Mouse (Mus musculus) CH12.LX (cell line): ENCODE measurements around the gene Ankib1. TPM values are rescaled to one million over a fixed set of nuclear protein-coding genes. Genes with fewer than 3 reads are reported as not detected.

Experiments
- DNase-seq: peaks from one replicate; pipeline ENCODE4 v3.0.0-alpha.2; 2013; ENCODE audit errors: extremely low read depth
- H3K27ac ChIP-seq: 2 replicates; pipeline ENCODE4 v1.5.1; 2012; ENCODE audit warnings: low read depth, mild to moderate bottlenecking, control low read depth, moderate library complexity; ENCODE audit not compliant: insufficient read depth
- H3K27me3 ChIP-seq: replicated peaks from 2 replicates; pipeline ENCODE3; 2012; ENCODE audit warnings: inconsistent platforms
- H3K36me3 ChIP-seq, 2 experiments: replicated peaks in 1 of 2; 2 replicates each; pipeline versions ENCODE3 to v1.6.1; 2012; ENCODE audit warnings: inconsistent platforms in 1 of 2, low read length in 1 of 2, mild to moderate bottlenecking in 1 of 2, mixed read lengths in 1 of 2, moderate library complexity in 1 of 2; ENCODE audit not compliant: control insufficient read depth in 1 of 2, insufficient read depth in 1 of 2
- H3K4me1 ChIP-seq, 2 experiments: 2 replicates each; pipeline ENCODE4 v1.6.1; 2012; ENCODE audit warnings: inconsistent platforms in 1 of 2, moderate library complexity in 1 of 2; ENCODE audit not compliant: insufficient read depth in 2 of 2, control insufficient read depth in 1 of 2
- H3K4me2 ChIP-seq: 2 replicates; pipeline ENCODE4 v1.6.1; 2012; ENCODE audit warnings: low read depth, mild to moderate bottlenecking, control low read depth; ENCODE audit not compliant: poor library complexity, insufficient read depth, severe bottlenecking
- H3K4me3 ChIP-seq, 3 experiments: fragments of 150-350 bp in 1 of 3; sonication (generic) in 1 of 3; replicated peaks in 1 of 3; 2 replicates each; pipeline versions ENCODE3 to v1.5.1; 2011 to 2012; ENCODE audit warnings: low read depth in 2 of 3, low read length in 2 of 3, mild to moderate bottlenecking in 2 of 3, moderate library complexity in 2 of 3, control low read depth in 1 of 3, improper control_type of control experiment in 1 of 3, inconsistent platforms in 1 of 3, mixed read lengths in 1 of 3; ENCODE audit not compliant: poor library complexity in 1 of 3
- H3K79me2 ChIP-seq: replicated peaks from 2 replicates; pipeline ENCODE4 v1.6.1; 2012; ENCODE audit warnings: mild to moderate bottlenecking, moderate library complexity; ENCODE audit not compliant: control insufficient read depth, poor library complexity, insufficient read depth, severe bottlenecking; ENCODE audit errors: extremely low read depth
- H3K9ac ChIP-seq: 2 replicates; pipeline ENCODE4 v1.6.1; 2012; ENCODE audit warnings: low read depth, mild to moderate bottlenecking, control low read depth, moderate library complexity; ENCODE audit not compliant: insufficient read depth
- H3K9me3 ChIP-seq: replicated peaks from 2 replicates; pipeline ENCODE3; 2012; ENCODE audit warnings: low read length, inconsistent platforms, mixed read lengths
- BHLHE40 ChIP-seq: IDR thresholded peaks from 2 replicates; pipeline ENCODE4 v1.6.1; 2011; ENCODE audit warnings: mild to moderate bottlenecking, low read depth, low read length, improper control_type of control experiment
- CHD2 ChIP-seq: IDR thresholded peaks from 2 replicates; pipeline ENCODE4 v1.6.1; 2011; ENCODE audit warnings: low read length, improper control_type of control experiment
- CTCF ChIP-seq, 2 experiments: IDR thresholded peaks in 1 of 2; conservative IDR thresholded peaks in 1 of 2; 2 replicates each; pipeline ENCODE4 v1.5.1; 2011 to 2012; ENCODE audit warnings: low read depth in 2 of 2, low read length in 2 of 2, improper control_type of control experiment in 1 of 2, inconsistent platforms in 1 of 2, mild to moderate bottlenecking in 1 of 2, moderate library complexity in 1 of 2
- E2F4 ChIP-seq: IDR thresholded peaks from 2 replicates; pipeline ENCODE4 v1.6.1; 2011; ENCODE audit warnings: low read depth, low read length, improper control_type of control experiment; ENCODE audit not compliant: insufficient replicate concordance
- EP300 ChIP-seq: IDR thresholded peaks from 2 replicates; pipeline ENCODE4 v1.6.1; 2011; ENCODE audit warnings: low read length, improper control_type of control experiment
- ETS1 ChIP-seq: conservative IDR thresholded peaks from 2 replicates; pipeline ENCODE4 v1.6.1; 2012; ENCODE audit warnings: low read depth, mild to moderate bottlenecking, inconsistent platforms, low read length, improper control_type of control experiment, moderate library complexity
- GABPA ChIP-seq: IDR thresholded peaks from 2 replicates; pipeline ENCODE4 v1.6.1; 2012; ENCODE audit warnings: low read depth, low read length, improper control_type of control experiment, inconsistent platforms; ENCODE audit not compliant: insufficient replicate concordance
- IRF4 ChIP-seq: IDR thresholded peaks from 2 replicates; pipeline ENCODE4 v1.6.1; 2014; ENCODE audit warnings: low read depth, mild to moderate bottlenecking, inconsistent platforms, low read length, improper control_type of control experiment
- JUN ChIP-seq: IDR thresholded peaks from 2 replicates; pipeline ENCODE4 v1.6.1; 2011; ENCODE audit warnings: low read depth, mild to moderate bottlenecking, low read length, improper control_type of control experiment, moderate library complexity; ENCODE audit not compliant: insufficient read depth
- JUND ChIP-seq: conservative IDR thresholded peaks from 2 replicates; pipeline ENCODE4 v1.6.1; 2011; ENCODE audit warnings: low read depth, low read length, improper control_type of control experiment
- KAT2A ChIP-seq: IDR thresholded peaks from 2 replicates; pipeline ENCODE4 v1.6.1; 2012; ENCODE audit warnings: low read length, improper control_type of control experiment, inconsistent platforms; ENCODE audit not compliant: insufficient replicate concordance
- MAFK ChIP-seq: IDR thresholded peaks from 2 replicates; pipeline ENCODE4 v1.6.1; 2011; ENCODE audit warnings: low read length, improper control_type of control experiment; ENCODE audit not compliant: insufficient replicate concordance
- MAX ChIP-seq: IDR thresholded peaks from 2 replicates; pipeline ENCODE4 v1.6.1; 2011; ENCODE audit warnings: low read length, improper control_type of control experiment
- MAZ ChIP-seq: IDR thresholded peaks from 2 replicates; pipeline ENCODE4 v1.6.1; 2012; ENCODE audit warnings: low read depth, mild to moderate bottlenecking, inconsistent platforms, low read length, improper control_type of control experiment, moderate library complexity
- MEF2A ChIP-seq: IDR thresholded peaks from 2 replicates; pipeline ENCODE4 v1.6.1; 2014; ENCODE audit warnings: low read depth, mild to moderate bottlenecking, inconsistent platforms, low read length, improper control_type of control experiment, borderline replicate concordance
- MXI1 ChIP-seq: IDR thresholded peaks from 2 replicates; pipeline ENCODE4 v1.6.1; 2011; ENCODE audit warnings: mild to moderate bottlenecking, low read depth, low read length, improper control_type of control experiment
- MYC ChIP-seq: IDR thresholded peaks from 2 replicates; pipeline ENCODE4 v1.6.1; 2011; ENCODE audit warnings: low read depth, mild to moderate bottlenecking, improper control_type of control experiment, low read length
- NELFE ChIP-seq: IDR thresholded peaks from 2 replicates; pipeline ENCODE4 v1.6.1; 2011; ENCODE audit warnings: low read depth, low read length, improper control_type of control experiment
- NRF1 ChIP-seq: IDR thresholded peaks from 2 replicates; pipeline ENCODE4 v1.6.1; 2014; ENCODE audit warnings: low read depth, mild to moderate bottlenecking, inconsistent platforms, low read length, improper control_type of control experiment, moderate library complexity
- PAX5 ChIP-seq: IDR thresholded peaks from 2 replicates; pipeline ENCODE4 v1.6.1; 2012; ENCODE audit warnings: low read length, inconsistent platforms, mixed read lengths
- POLR2AphosphoS2 ChIP-seq: IDR thresholded peaks from 2 replicates; pipeline ENCODE4 v1.6.1; 2011; ENCODE audit warnings: low read depth, low read length, improper control_type of control experiment
- RAD21 ChIP-seq: IDR thresholded peaks from 2 replicates; pipeline ENCODE4 v1.6.1; 2011; ENCODE audit warnings: low read depth, mild to moderate bottlenecking, low read length, improper control_type of control experiment, moderate library complexity
- SIN3A ChIP-seq: IDR thresholded peaks from 2 replicates; pipeline ENCODE4 v1.6.1; 2012; ENCODE audit warnings: low read length, improper control_type of control experiment, inconsistent platforms
- SMC3 ChIP-seq: IDR thresholded peaks from 2 replicates; pipeline ENCODE4 v1.6.1; 2011; ENCODE audit warnings: low read depth, low read length, improper control_type of control experiment
- TBP ChIP-seq: conservative IDR thresholded peaks from 2 replicates; pipeline ENCODE4 v1.6.1; 2011; ENCODE audit warnings: low read depth, low read length, improper control_type of control experiment
- TCF12 ChIP-seq: IDR thresholded peaks from 2 replicates; pipeline ENCODE4 v1.6.1; 2014; ENCODE audit warnings: low read depth, mild to moderate bottlenecking, inconsistent platforms, low read length, improper control_type of control experiment
- UBTF ChIP-seq: IDR thresholded peaks from 2 replicates; pipeline ENCODE4 v1.6.1; 2012; ENCODE audit warnings: low read depth, mild to moderate bottlenecking, inconsistent platforms, low read length, improper control_type of control experiment, moderate library complexity
- USF1 ChIP-seq: IDR thresholded peaks from 2 replicates; pipeline ENCODE4 v1.6.1; 2014; ENCODE audit warnings: low read depth, mild to moderate bottlenecking, inconsistent platforms, low read length, improper control_type of control experiment
- USF2 ChIP-seq: conservative IDR thresholded peaks from 2 replicates; pipeline ENCODE4 v1.6.1; 2011; ENCODE audit warnings: low read depth, low read length, improper control_type of control experiment
- dilution Hi-C: fragments of 300-500 bp; cut with MboI; formaldehyde crosslinking; loops from 2 replicates; pipeline ENCODE4 v1.14.3; 2020; ENCODE audit warnings: low sequenced_read_pairs; ENCODE audit not compliant: extremely low pct_unique_long_range_greater_than_20kb, extremely low pct_ligation_motif_present
- in situ Hi-C: fragments of 300-500 bp; cut with MboI; formaldehyde crosslinking; loops from 3 replicates; pipeline ENCODE4 v1.14.3; 2019; ENCODE audit warnings: low sequenced_read_pairs, low pct_ligation_motif_present, low pct_unique_long_range_greater_than_20kb, mixed read lengths
- polyA plus RNA-seq: library from polyadenylated mRNA; unstranded; fragments of >175 nt; gene quantifications from 2 replicates; pipeline ENCODE4 v1.2.1, GENCODE M21; 2012; ENCODE audit warnings: low read depth; ENCODE audit not compliant: insufficient read length
- total RNA-seq, 2 experiments: library from RNA; depleted of rRNA; stranded (reverse); fragments of 300-350 nt in 1 of 2; fragments of >200 nt in 1 of 2; gene quantifications; 2 replicates each; pipeline ENCODE4 v1.2.3; 2012 to 2014

Ankib1 gene
- total and polyA plus RNA-seq, 3 experiments, result 13.7 to 19.3 (median 16.6) TPM

DNA sequence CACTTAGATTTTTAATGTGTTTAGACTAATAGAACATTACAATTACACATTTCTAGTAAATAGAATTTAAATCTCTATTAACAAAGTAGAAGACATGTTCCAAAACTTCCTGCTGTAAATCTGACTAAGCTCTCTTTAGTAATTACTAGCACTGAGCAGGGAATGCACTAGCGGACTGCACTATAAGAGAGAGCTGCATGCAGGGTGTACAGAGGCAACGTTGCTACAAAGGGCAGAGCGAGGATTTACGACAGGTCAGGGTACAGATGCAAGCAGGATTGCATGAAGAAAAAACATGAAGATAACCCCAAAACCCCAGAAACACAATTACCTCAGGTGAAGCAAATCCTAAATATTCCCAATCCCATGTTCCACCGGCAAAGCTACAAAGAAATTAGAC is 102.7 kb downstream of the Ankib1 start:
- H3K27me3 ChIP-seq, result no peaks in the 10 kb centered on the region
- no peak overlapping the region for H3K4me3 ChIP-seq
- dilution Hi-C loops, result no loop called here
- peaks cover 10 to 17% of the 10 kb centered on the region in 2 experiments for H3K4me1 ChIP-seq
- TF ChIP-seq JUND (no peak), TBP (no peak), RAD21 (no peak), JUN (no peak), ETS1 (no peak), GABPA (no peak), SIN3A (no peak), BHLHE40 (no peak), E2F4 (no peak), PAX5 (no peak), UBTF (no peak), USF2 (no peak), MEF2A (no peak), CHD2 (no peak), MAX (no peak), TCF12 (no peak), CTCF (conservative IDR thresholded peaks at IDR 0.05 in 1 of 2, IDR thresholded peaks at IDR 0.05 in 1 of 2; ENCODE audit: low read depth in 2 of 2, low read length in 2 of 2) (no peak), MXI1 (no peak), MAFK (no peak)
- TF ChIP-seq, all 38 proteins: peak for 0
- Histone ChIP-seq H3K27ac (no peak overlapping the region), H3K79me2 (no peaks in the 10 kb centered on the region), H3K9me3 (no peaks in the 10 kb centered on the region), H3K36me3 (peaks cover 17 to 39% of the 10 kb centered on the region in 2 experiments), H3K4me2 (no peak overlapping the region), H3K9ac (no peak overlapping the region)
- DNase-seq, result no peak
- in situ Hi-C loops, result no loop called here

DNA sequence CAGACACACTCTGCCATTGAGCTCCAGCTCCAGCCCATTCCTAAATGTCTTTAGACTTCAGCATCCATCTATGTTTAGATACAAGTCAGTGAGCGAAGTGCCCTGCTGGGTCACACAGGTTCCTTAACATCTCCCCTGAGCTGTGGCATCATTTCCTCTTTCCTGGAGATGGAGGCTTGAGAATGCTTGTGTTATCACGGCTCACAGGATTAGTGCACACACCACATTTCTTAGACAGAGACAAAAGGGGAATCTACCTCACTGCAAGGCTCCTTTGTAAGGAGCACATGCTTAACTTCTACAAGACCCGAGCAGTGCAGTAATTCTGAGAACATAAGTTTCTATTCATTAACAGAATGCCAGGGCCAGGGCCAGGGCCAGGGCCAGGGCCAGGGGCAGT is 106.7 kb downstream of the Ankib1 start:
- Histone ChIP-seq H3K4me1 (peaks cover 10 to 26% of the 10 kb centered on the region in 2 experiments), H3K9ac (no peak overlapping the region), H3K27me3 (no peaks in the 10 kb centered on the region), H3K4me2 (no peak overlapping the region), H3K79me2 (no peaks in the 10 kb centered on the region), H3K9me3 (no peaks in the 10 kb centered on the region), H3K27ac (no peak overlapping the region), H3K36me3 (peaks cover 27 to 54% of the 10 kb centered on the region in 2 experiments), H3K4me3 (no peak overlapping the region)
- dilution Hi-C loops (no loop called here), in situ Hi-C loops (no loop called here)
- TF ChIP-seq NELFE (no peak), UBTF (no peak), IRF4 (no peak), JUN (no peak), SIN3A (no peak), KAT2A (no peak), E2F4 (no peak), USF2 (no peak), SMC3 (no peak), MAZ (no peak), USF1 (no peak), MYC (no peak), EP300 (no peak), POLR2AphosphoS2 (no peak), NRF1 (no peak), MXI1 (no peak), JUND (no peak), TCF12 (no peak)
- DNase-seq, result peak; percentile 47
